Mouse (Mus musculus): Measurements from ENCODE around the gene Gab1. TPM values are rescaled to one million over a fixed set of nuclear protein-coding genes. Genes with fewer than 3 reads are reported as not detected.

The Gab1 gene
- total RNA-seq, 1 experiment from 2014 or later = 9.8 TPM

- peak; percentile 28 to 44; a peak in 2 of 4 replicates for ATAC-seq (replicated peaks in 1 of 2; ENCODE audit: insufficient read depth in 1 of 2, low FRiP score in 2 of 2, low TSS enrichment in 1 of 2, low read depth in 1 of 2, poor library complexity in 2 of 2, severe bottlenecking in 2 of 2)
Observed at GRCm38 (mm10) chr8:80878801-80879425, 1.4 kb downstream of the Gab1 start.

- no peak for ATAC-seq (replicated peaks in 1 of 2; ENCODE audit: insufficient read depth in 1 of 2, low FRiP score in 2 of 2, low TSS enrichment in 1 of 2, low read depth in 1 of 2, poor library complexity in 2 of 2, severe bottlenecking in 2 of 2)
Observed at GRCm38 (mm10) chr8:80878146-80878545, 2.2 kb downstream of the Gab1 start.

GRCm38 (mm10) chr8:80875537-80875936, 4.8 kb downstream of the Gab1 start:
- ATAC-seq (replicated peaks in 1 of 2; ENCODE audit: insufficient read depth in 1 of 2, low FRiP score in 2 of 2, low TSS enrichment in 1 of 2, low read depth in 1 of 2, poor library complexity in 2 of 2, severe bottlenecking in 2 of 2) = no peak

- ATAC-seq (replicated peaks in 1 of 2; ENCODE audit: insufficient read depth in 1 of 2, low FRiP score in 2 of 2, low TSS enrichment in 1 of 2, low read depth in 1 of 2, poor library complexity in 2 of 2, severe bottlenecking in 2 of 2) = no peak
Observed at GRCm38 (mm10) chr8:80873723-80874427, 6.4 kb downstream of the Gab1 start.

- ATAC-seq (replicated peaks in 1 of 2; ENCODE audit: insufficient read depth in 1 of 2, low FRiP score in 2 of 2, low TSS enrichment in 1 of 2, low read depth in 1 of 2, poor library complexity in 2 of 2, severe bottlenecking in 2 of 2) = no peak
Observed at GRCm38 (mm10) chr8:80872688-80873087, 7.6 kb downstream of the Gab1 start.

- ATAC-seq (replicated peaks in 1 of 2; ENCODE audit: insufficient read depth in 1 of 2, low FRiP score in 2 of 2, low TSS enrichment in 1 of 2, low read depth in 1 of 2, poor library complexity in 2 of 2, severe bottlenecking in 2 of 2) = no peak
Observed at GRCm38 (mm10) chr8:80871400-80871799, 8.9 kb downstream of the Gab1 start.

GRCm38 (mm10) chr8:80870535-80871204, 9.6 kb downstream of the Gab1 start:
- ATAC-seq (replicated peaks in 1 of 2; ENCODE audit: insufficient read depth in 1 of 2, low FRiP score in 2 of 2, low TSS enrichment in 1 of 2, low read depth in 1 of 2, poor library complexity in 2 of 2, severe bottlenecking in 2 of 2) = no peak

- no peak for ATAC-seq (replicated peaks in 1 of 2; ENCODE audit: insufficient read depth in 1 of 2, low FRiP score in 2 of 2, low TSS enrichment in 1 of 2, low read depth in 1 of 2, poor library complexity in 2 of 2, severe bottlenecking in 2 of 2)
Observed at GRCm38 (mm10) chr8:80869881-80870328, 10.4 kb downstream of the Gab1 start.

GRCm38 (mm10) chr8:80868801-80869323, 11.5 kb downstream of the Gab1 start:
- peak; percentile 2 to 43; a peak in 1 of 4 replicates for ATAC-seq (replicated peaks in 1 of 2; ENCODE audit: insufficient read depth in 1 of 2, low FRiP score in 2 of 2, low TSS enrichment in 1 of 2, low read depth in 1 of 2, poor library complexity in 2 of 2, severe bottlenecking in 2 of 2)

GRCm38 (mm10) chr8:80868006-80868702, 12.2 kb downstream of the Gab1 start:
- no peak for ATAC-seq (replicated peaks in 1 of 2; ENCODE audit: insufficient read depth in 1 of 2, low FRiP score in 2 of 2, low TSS enrichment in 1 of 2, low read depth in 1 of 2, poor library complexity in 2 of 2, severe bottlenecking in 2 of 2)

GRCm38 (mm10) chr8:80867598-80867997, 12.7 kb downstream of the Gab1 start:
- ATAC-seq (replicated peaks in 1 of 2; ENCODE audit: insufficient read depth in 1 of 2, low FRiP score in 2 of 2, low TSS enrichment in 1 of 2, low read depth in 1 of 2, poor library complexity in 2 of 2, severe bottlenecking in 2 of 2) = no peak

- ATAC-seq (replicated peaks in 1 of 2; ENCODE audit: insufficient read depth in 1 of 2, low FRiP score in 2 of 2, low TSS enrichment in 1 of 2, low read depth in 1 of 2, poor library complexity in 2 of 2, severe bottlenecking in 2 of 2) = no peak
Observed at GRCm38 (mm10) chr8:80865181-80865784, 15.0 kb downstream of the Gab1 start.

GRCm38 (mm10) chr8:80863393-80863792, 16.9 kb downstream of the Gab1 start:
- ATAC-seq (replicated peaks in 1 of 2; ENCODE audit: insufficient read depth in 1 of 2, low FRiP score in 2 of 2, low TSS enrichment in 1 of 2, low read depth in 1 of 2, poor library complexity in 2 of 2, severe bottlenecking in 2 of 2) = no peak

- no peak for ATAC-seq (replicated peaks in 1 of 2; ENCODE audit: insufficient read depth in 1 of 2, low FRiP score in 2 of 2, low TSS enrichment in 1 of 2, low read depth in 1 of 2, poor library complexity in 2 of 2, severe bottlenecking in 2 of 2)
Observed at GRCm38 (mm10) chr8:80859180-80859775, 21.0 kb downstream of the Gab1 start.

- ATAC-seq (replicated peaks in 1 of 2; ENCODE audit: insufficient read depth in 1 of 2, low FRiP score in 2 of 2, low TSS enrichment in 1 of 2, low read depth in 1 of 2, poor library complexity in 2 of 2, severe bottlenecking in 2 of 2) = no peak
Observed at GRCm38 (mm10) chr8:80857851-80858367, 22.4 kb downstream of the Gab1 start.

GRCm38 (mm10) chr8:80857128-80857527, 23.2 kb downstream of the Gab1 start:
- ATAC-seq (replicated peaks in 1 of 2; ENCODE audit: insufficient read depth in 1 of 2, low FRiP score in 2 of 2, low TSS enrichment in 1 of 2, low read depth in 1 of 2, poor library complexity in 2 of 2, severe bottlenecking in 2 of 2) = no peak

- ATAC-seq (replicated peaks in 1 of 2; ENCODE audit: insufficient read depth in 1 of 2, low FRiP score in 2 of 2, low TSS enrichment in 1 of 2, low read depth in 1 of 2, poor library complexity in 2 of 2, severe bottlenecking in 2 of 2) = no peak
Observed at GRCm38 (mm10) chr8:80856606-80857005, 23.7 kb downstream of the Gab1 start.

Data from hematopoietic stem cell, adult 5-6 weeks (primary cell).